Mouse (Mus musculus) E14TG2a.4 (cell line): ENCODE data around the gene March10.

Experiments
- CTCF ChIP-seq: conservative IDR thresholded peaks from 2 replicates; pipeline ENCODE4 v1.5.1; 2014; ENCODE audit warnings: low read length
- NANOG ChIP-seq: IDR thresholded peaks from 2 replicates; pipeline ENCODE4 v1.6.1; 2014; ENCODE audit warnings: borderline replicate concordance, low read length, mixed read lengths
- POU5F1 ChIP-seq: IDR thresholded peaks from 2 replicates; pipeline ENCODE4 v1.6.1; 2014; ENCODE audit warnings: low read length, borderline replicate concordance

- TF ChIP-seq CTCF (no peak), POU5F1 (no peak), NANOG (no peak)
These were observed 66.2 kb downstream of the March10 start for GRCm38 (mm10) chr11:105390290-105390689.
